Comparison of ENCODE assay signal across 25 mouse cellular contexts in the genomic region with DNA sequence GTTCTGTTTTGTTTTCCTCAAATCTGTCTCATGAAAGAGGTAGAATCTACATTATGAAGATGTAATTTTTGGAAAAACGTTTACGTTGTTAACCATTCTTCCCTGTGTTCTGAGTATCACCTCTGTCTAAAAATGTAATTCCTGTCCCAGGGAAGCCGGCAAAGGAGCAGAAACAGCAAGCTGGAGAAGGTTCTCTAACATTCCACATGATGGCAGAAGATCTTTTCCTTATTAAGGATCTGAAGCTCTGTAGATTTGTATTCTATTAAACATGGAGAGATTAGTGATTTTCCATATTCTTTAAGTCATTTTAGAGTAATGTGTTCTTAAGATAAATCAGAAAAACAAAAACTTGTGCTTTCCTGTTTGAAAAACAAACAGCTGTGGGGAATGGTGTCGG.
A peak's percentile ranks its signal among the peaks of the same experiment; 100 is the strongest.
DNase-seq lines count a peak whose midpoint lies in the region; ATAC-seq and TF ChIP-seq lines count a peak whose summit lies in the region.
"Had no signal": no experiment of that assay in that cellular context is flagged by ENCODE, and none has a peak within 500 bp of the region (broad histone marks: within the 10 kb centered on the region; RNA-seq: fewer than 3 reads in every experiment).

No protein-coding gene starts in this region.

- intact Hi-C loops in left cerebral cortex, adult 2 months (cut with DNase I): loop anchor here (10.0 kb wide), 1 partner anchor 927 kb away; no protein-coding TSS in a partner anchor
- intact Hi-C loops in left cerebral cortex, postnatal 4 days (cut with DNase I): loop anchor here (5.0 to 10.0 kb wide), 2 partner anchors 804 to 927 kb away; partner anchors contain the start of gene 4930412O13Rik

- H3K27me3 ChIP-seq in forebrain, postnatal 0 days (ENCODE audit: insufficient read depth, low read length): no peaks in the 10 kb centered on the region
- H3K27me3 ChIP-seq in forebrain, embryonic 10.5 days (ENCODE audit: poor library complexity, severe bottlenecking): no peaks in the 10 kb centered on the region
- no peaks in the 10 kb centered on the region for H3K27me3 ChIP-seq in midbrain, postnatal 0 days (ENCODE audit: insufficient read depth, low read length)
- no peaks in the 10 kb centered on the region for H3K27me3 ChIP-seq in midbrain, embryonic 13.5 days
- H3K27me3 ChIP-seq: CH12.LX; heart, embryonic 13.5 days; megakaryocyte, embryonic 14.5 days; midbrain, embryonic 15.5 days; neural tube, embryonic 12.5 days had no signal

- H3K4me2 ChIP-seq in forebrain, postnatal 0 days (ENCODE audit: low read depth): no peak overlapping the region
- H3K4me2 ChIP-seq in midbrain, postnatal 0 days (ENCODE audit: low read depth, low read length, poor library complexity, severe bottlenecking): no peak overlapping the region
- H3K4me2 ChIP-seq in midbrain, embryonic 13.5 days (replicated peaks): no peak overlapping the region
- H3K4me2 ChIP-seq: heart, embryonic 13.5 days; midbrain, embryonic 15.5 days; neural tube, embryonic 12.5 days had no signal

- H3K27ac ChIP-seq in forebrain, postnatal 0 days (ENCODE audit: low read depth, low read length): no peak overlapping the region
- H3K27ac ChIP-seq in forebrain, embryonic 10.5 days: no peak overlapping the region
- no peak overlapping the region for H3K27ac ChIP-seq in left cerebral cortex, adult 2 months
- no peak overlapping the region for H3K27ac ChIP-seq in midbrain, postnatal 0 days (ENCODE audit: low read depth, low read length)
- H3K27ac ChIP-seq in midbrain, embryonic 13.5 days: no peak overlapping the region
- H3K27ac ChIP-seq: heart, embryonic 13.5 days; liver, embryonic 14.5 days; midbrain, embryonic 15.5 days; neural tube, embryonic 12.5 days had no signal

- H3K36me3 ChIP-seq in forebrain, postnatal 0 days (ENCODE audit: insufficient read depth): no peaks in the 10 kb centered on the region
- H3K36me3 ChIP-seq in forebrain, embryonic 10.5 days (replicated peaks): no peaks in the 10 kb centered on the region
- no peaks in the 10 kb centered on the region for H3K36me3 ChIP-seq in midbrain, postnatal 0 days (ENCODE audit: insufficient read depth, low read length)
- H3K36me3 ChIP-seq in midbrain, embryonic 13.5 days: no peaks in the 10 kb centered on the region
- H3K36me3 ChIP-seq: heart, embryonic 13.5 days; midbrain, embryonic 15.5 days; neural tube, embryonic 12.5 days had no signal

- H3K9me3 ChIP-seq in forebrain, postnatal 0 days (ENCODE audit: low read length): no peaks in the 10 kb centered on the region
- no peaks in the 10 kb centered on the region for H3K9me3 ChIP-seq in forebrain, embryonic 10.5 days
- H3K9me3 ChIP-seq in midbrain, postnatal 0 days (ENCODE audit: low read length): no peaks in the 10 kb centered on the region
- no peaks in the 10 kb centered on the region for H3K9me3 ChIP-seq in midbrain, embryonic 13.5 days
- H3K9me3 ChIP-seq: heart, embryonic 13.5 days; megakaryocyte, embryonic 14.5 days; midbrain, embryonic 15.5 days; neural tube, embryonic 12.5 days had no signal

- H3K9ac ChIP-seq in forebrain, postnatal 0 days: no peak overlapping the region
- H3K9ac ChIP-seq in midbrain, postnatal 0 days (replicated peaks; ENCODE audit: low read length, poor library complexity, severe bottlenecking): no peak overlapping the region
- H3K9ac ChIP-seq in midbrain, embryonic 13.5 days (replicated peaks): no peak overlapping the region
- H3K9ac ChIP-seq: heart, embryonic 13.5 days; liver, embryonic 14.5 days; midbrain, embryonic 15.5 days; neural tube, embryonic 12.5 days had no signal

- WGBS in forebrain, postnatal 0 days: 82% methylated on average over 4 of the region's 4 CpGs
- 85% methylated on average over 4 of the region's 4 CpGs for WGBS in forebrain, embryonic 10.5 days
- 68% methylated on average over 4 of the region's 4 CpGs for WGBS in midbrain, postnatal 0 days
- WGBS in midbrain, embryonic 13.5 days: 86% methylated on average over 4 of the region's 4 CpGs

- peak; percentile 16 for DNase-seq in forebrain, postnatal 0 days
- no peak for DNase-seq in forebrain, embryonic 10.5 days (ENCODE audit: extremely low spot score, low spot score)
- no peak for DNase-seq in left cerebral cortex, adult 2 months (ENCODE audit: extremely low spot score in 1 of 2, low spot score in 2 of 2)
- no peak for DNase-seq in left cerebral cortex, postnatal 4 days
- DNase-seq in midbrain, postnatal 0 days (ENCODE audit: low spot score): peak; percentile 59
- no peak for DNase-seq in right cerebral cortex, adult 18-20 months
- DNase-seq: adrenal gland, postnatal 10 days; cerebellum, adult 11-12 months; gastrocnemius, postnatal 10 days; heart, postnatal 10 days; kidney, adult 9 months; kidney, postnatal 14 days; liver; lung, adult 2 months; lung, postnatal 36 days; thymus, postnatal 4 days had no signal

- no peak for TF ChIP-seq CTCF in forebrain, postnatal 0 days (IDR thresholded peaks at IDR 0.05; ENCODE audit: low read depth)
- TF ChIP-seq CTCF in left cerebral cortex, adult 2 months (IDR thresholded peaks at IDR 0.05): peak; percentile 21
- TF ChIP-seq CTCF in midbrain, postnatal 0 days (IDR thresholded peaks at IDR 0.05): peak; percentile 70

- H3K4me1 ChIP-seq in forebrain, postnatal 0 days (ENCODE audit: insufficient read depth): no peaks in the 10 kb centered on the region
- no peaks in the 10 kb centered on the region for H3K4me1 ChIP-seq in forebrain, embryonic 10.5 days
- H3K4me1 ChIP-seq in midbrain, postnatal 0 days (ENCODE audit: insufficient read depth, low read length): no peaks in the 10 kb centered on the region
- peaks cover 8% of the 10 kb centered on the region; the same call in 1 of the 2 replicates for H3K4me1 ChIP-seq in midbrain, embryonic 13.5 days (replicated peaks)
- H3K4me1 ChIP-seq: heart, embryonic 13.5 days; megakaryocyte, embryonic 14.5 days; neural tube, embryonic 12.5 days had no signal

- no peak for ATAC-seq in forebrain, postnatal 0 days
- no peak for ATAC-seq in midbrain, postnatal 0 days (ENCODE audit: low FRiP score)
- ATAC-seq in midbrain, embryonic 13.5 days: no peak
- ATAC-seq: intestine, embryonic 16.5 days; midbrain, embryonic 15.5 days had no signal

- H3K4me3 ChIP-seq in forebrain, postnatal 0 days (ENCODE audit: low read depth, low read length): no peak overlapping the region
- no peak overlapping the region for H3K4me3 ChIP-seq in forebrain, embryonic 10.5 days
- H3K4me3 ChIP-seq in left cerebral cortex, adult 2 months: no peak overlapping the region
- no peak overlapping the region for H3K4me3 ChIP-seq in midbrain, postnatal 0 days (ENCODE audit: low read depth, low read length)
- H3K4me3 ChIP-seq in midbrain, embryonic 13.5 days (replicated peaks): no peak overlapping the region
- H3K4me3 ChIP-seq: heart, embryonic 13.5 days; megakaryocyte, embryonic 14.5 days; midbrain, embryonic 15.5 days; myocyte; neural tube, embryonic 12.5 days had no signal

Comparison
In these comparisons a context has a peak if more than half of its experiments do, and no peak if none do; other contexts are left out.
1. DNase-seq: peak in forebrain, postnatal 0 days (single experiment) and midbrain, postnatal 0 days (single experiment); none in forebrain, embryonic 10.5 days (single experiment), left cerebral cortex, adult 2 months (0 of 2), left cerebral cortex, postnatal 4 days (single experiment) and right cerebral cortex, adult 18-20 months (single experiment).